Mouse (Mus musculus): Measurements from ENCODE around the gene Rnf180. TPM values are rescaled to one million over a fixed set of nuclear protein-coding genes. Genes with fewer than 3 reads are reported as not detected.

Gene Rnf180
- total and polyA plus RNA-seq, 3 experiments = 0.23 to 0.84 TPM; not detected in 1

DNA sequence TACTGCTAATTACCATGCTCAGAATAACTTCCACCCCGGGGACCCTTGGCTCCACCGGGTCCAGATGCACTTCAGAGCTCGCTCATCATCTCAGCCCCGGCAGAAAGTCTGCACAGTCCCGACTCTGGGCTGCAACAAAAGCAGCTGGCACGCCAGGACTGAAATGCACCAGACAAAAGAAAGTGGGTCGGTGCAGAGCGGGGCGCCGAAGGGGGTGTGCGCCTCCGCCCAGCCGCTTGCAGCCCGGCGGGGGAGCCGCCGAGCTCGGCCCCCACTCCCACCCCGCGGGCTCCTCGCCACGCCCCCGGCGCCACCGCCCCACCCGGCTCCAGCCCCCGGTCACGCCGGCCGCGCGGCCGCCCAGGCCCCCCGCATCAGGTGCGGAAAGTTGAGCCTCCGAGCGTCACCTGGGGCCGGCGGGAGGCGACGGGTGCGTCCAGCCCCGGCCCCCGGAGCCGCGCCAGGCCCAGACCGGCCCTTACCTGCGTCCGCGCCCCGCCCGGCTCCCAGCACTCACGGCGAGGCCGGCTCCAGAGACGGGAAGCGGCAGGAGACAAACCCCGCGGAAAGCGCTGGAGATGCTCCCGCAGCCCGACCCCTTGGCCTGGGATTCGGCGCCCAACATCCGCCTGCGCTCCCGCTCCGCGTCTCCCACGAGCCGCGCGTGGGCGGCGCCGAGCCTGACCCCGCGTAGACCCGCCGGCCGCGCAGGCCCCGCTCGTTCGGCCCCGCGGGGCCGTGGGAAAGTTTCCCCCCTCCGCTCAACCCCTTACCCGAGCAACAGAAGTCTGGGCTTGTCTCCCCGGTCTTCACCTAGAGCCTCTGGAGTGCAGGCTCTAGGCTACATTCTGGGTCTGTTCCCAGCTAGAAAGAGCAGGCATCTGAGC is 591 bp downstream of the Rnf180 start:
- 0 out of 4 replicates have a peak, but pooled peaks of 1 of the 2 experiments have one; percentile 33 for TF ChIP-seq POLR2A (IDR thresholded peaks at IDR 0.05; ENCODE audit: control insufficient read depth in 1 of 2, insufficient read depth in 1 of 2, low read depth in 1 of 2, low read length in 2 of 2, poor library complexity in 1 of 2)
- TF ChIP-seq EP300 (IDR thresholded peaks at IDR 0.05; ENCODE audit: low read depth in 1 of 2, low read length in 2 of 2) = 0 out of 4 replicates have a peak, but pooled peaks of 1 of the 2 experiments have one; percentile 11
- no peak for TF ChIP-seq POLR2AphosphoS2 (IDR thresholded peaks at IDR 0.05; ENCODE audit: low read length)
- 0 out of 2 replicates have a peak, but pooled peaks have one; percentile 21 for TF ChIP-seq SIN3A (IDR thresholded peaks at IDR 0.05; ENCODE audit: low read length)
- no peak for TF ChIP-seq MAZ (IDR thresholded peaks at IDR 0.05; ENCODE audit: low read depth, low read length)
- TF ChIP-seq MYB (IDR thresholded peaks at IDR 0.05; ENCODE audit: low read depth, low read length) = no peak
- TF ChIP-seq CHD2 (IDR thresholded peaks at IDR 0.05; ENCODE audit: low read length) = no peak
- no peak for TF ChIP-seq SMC3 (IDR thresholded peaks at IDR 0.05; ENCODE audit: low read depth, low read length)
- TF ChIP-seq CHD1 (IDR thresholded peaks at IDR 0.05; ENCODE audit: low read depth, low read length) = no peak
- Histone ChIP-seq H3K4me1 (ENCODE audit: control insufficient read depth in 1 of 2, insufficient read depth in 2 of 2, low read length in 2 of 2) (peaks cover 8 to 19% of the 10 kb centered on the region in 2 experiments), H3K9me3 (replicated peaks; ENCODE audit: insufficient read depth, low read length) (no peaks in the 10 kb centered on the region), H3K4me3 (ENCODE audit: control insufficient read depth in 1 of 2, insufficient read depth in 1 of 2, low read depth in 2 of 2, low read length in 2 of 2) (peak overlapping the region; percentile 77 to 91), H3K27ac (ENCODE audit: control insufficient read depth, low read depth, low read length) (no peak overlapping the region), H3K79me2 (ENCODE audit: control insufficient read depth, insufficient read depth, low read length, poor library complexity) (no peaks in the 10 kb centered on the region), H3K36me3 (ENCODE audit: control insufficient read depth in 1 of 2, insufficient read depth in 2 of 2, low read length in 2 of 2) (peaks cover 0 to 16% of the 10 kb centered on the region in 2 experiments; a peak in 2 of 4 replicates), H3K27me3 (ENCODE audit: control insufficient read depth in 1 of 2, insufficient read depth in 2 of 2, low read length in 2 of 2) (no peaks in the 10 kb centered on the region), H3K9ac (ENCODE audit: control insufficient read depth, low read depth, low read length, poor library complexity, severe bottlenecking) (peak overlapping the region; percentile 84)
- DNase-seq (ENCODE audit: low read depth, low spot score) = peak; percentile 42

DNA sequence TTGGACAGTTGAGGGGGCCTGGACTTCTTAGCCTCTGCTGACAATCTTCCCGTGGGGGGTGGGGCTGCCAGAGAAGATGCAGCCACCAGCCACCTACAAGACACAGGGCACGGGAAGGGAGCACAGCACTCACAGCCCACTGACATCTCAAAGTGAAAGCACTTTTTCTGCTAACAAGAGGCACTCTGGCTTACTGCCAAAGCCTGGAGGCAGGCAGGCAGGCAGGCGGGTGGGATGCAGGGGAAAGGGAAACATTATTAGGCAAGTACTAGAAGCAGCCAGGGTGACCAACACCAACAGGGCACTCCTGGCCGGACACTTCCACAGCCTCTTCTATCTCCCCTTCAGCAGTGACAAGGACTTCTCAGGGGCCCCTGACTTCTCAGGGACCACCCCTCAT is 2.8 kb downstream of the Rnf180 start:
- DNase-seq (ENCODE audit: low read depth, low spot score) = peak; percentile 55
- H3K9me3 ChIP-seq (replicated peaks; ENCODE audit: insufficient read depth, low read length) = no peaks in the 10 kb centered on the region
- H3K27me3 ChIP-seq (ENCODE audit: control insufficient read depth in 1 of 2, insufficient read depth in 2 of 2, low read length in 2 of 2) = no peaks in the 10 kb centered on the region
- H3K4me3 ChIP-seq (ENCODE audit: control insufficient read depth in 1 of 2, insufficient read depth in 1 of 2, low read depth in 2 of 2, low read length in 2 of 2) = no peak overlapping the region
- H3K27ac ChIP-seq (ENCODE audit: control insufficient read depth, low read depth, low read length) = no peak overlapping the region
- H3K36me3 ChIP-seq (ENCODE audit: control insufficient read depth in 1 of 2, insufficient read depth in 2 of 2, low read length in 2 of 2) = peaks cover 0 to 13% of the 10 kb centered on the region in 2 experiments; a peak in 2 of 4 replicates
- H3K9ac ChIP-seq (ENCODE audit: control insufficient read depth, low read depth, low read length, poor library complexity, severe bottlenecking) = peak overlapping the region; percentile 29; the same call in 1 of the 2 replicates
- H3K4me1 ChIP-seq (ENCODE audit: control insufficient read depth in 1 of 2, insufficient read depth in 2 of 2, low read length in 2 of 2) = peaks cover 6 to 16% of the 10 kb centered on the region in 2 experiments
- no peaks in the 10 kb centered on the region for H3K79me2 ChIP-seq (ENCODE audit: control insufficient read depth, insufficient read depth, low read length, poor library complexity)
- no peak for TF ChIP-seq TCF12 (IDR thresholded peaks at IDR 0.05; ENCODE audit: low read depth, low read length)
- TF ChIP-seq ZKSCAN1 (IDR thresholded peaks at IDR 0.05; ENCODE audit: low read depth, low read length) = no peak
- no peak for TF ChIP-seq MXI1 (IDR thresholded peaks at IDR 0.05; ENCODE audit: low read depth, low read length)
- TF ChIP-seq GABPA (IDR thresholded peaks at IDR 0.05; ENCODE audit: low read depth, low read length) = no peak
- TF ChIP-seq MEF2A (IDR thresholded peaks at IDR 0.05; ENCODE audit: extremely low read depth, insufficient replicate concordance, low read depth, low read length, poor library complexity, severe bottlenecking) = no peak
- no peak for TF ChIP-seq POLR2AphosphoS5 (IDR thresholded peaks at IDR 0.05; ENCODE audit: borderline replicate concordance, low read depth, low read length)
- no peak for TF ChIP-seq E2F4 (IDR thresholded peaks at IDR 0.05; ENCODE audit: borderline replicate concordance, low read depth, low read length)
- TF ChIP-seq MYB (IDR thresholded peaks at IDR 0.05; ENCODE audit: low read depth, low read length) = no peak
- no peak for TF ChIP-seq EP300 (IDR thresholded peaks at IDR 0.05; ENCODE audit: low read depth in 1 of 2, low read length in 2 of 2)
- no peak for TF ChIP-seq SMC3 (IDR thresholded peaks at IDR 0.05; ENCODE audit: low read depth, low read length)
- no peak for TF ChIP-seq ZNF384 (IDR thresholded peaks at IDR 0.05; ENCODE audit: low read depth, low read length)
- no peak for TF ChIP-seq KAT2A (conservative IDR thresholded peaks at IDR 0.05; ENCODE audit: low read depth, low read length)

Measured in MEL (cell line).